Mouse (Mus musculus): ENCODE measurements around the gene Tnfrsf25. TPM values are rescaled to one million over a fixed set of nuclear protein-coding genes. Genes with fewer than 3 reads are reported as not detected.
A peak's percentile ranks its signal among the peaks of the same experiment; 100 is the strongest.

The Tnfrsf25 gene
- polyA plus RNA-seq (2012; fragmentation: generic; extraction: Trizol): 4.0 TPM

- Histone ChIP-seq H3ac (ENCODE audit: control insufficient read depth, insufficient read length) (no peak within 1 kb of the TSS), H3K4me3 (no peak within 1 kb of the TSS), H3K79me2 (ENCODE audit: control insufficient read depth, insufficient read depth) (no peaks in the 10 kb centered on the region), H3K36me3 (ENCODE audit: control insufficient read depth, insufficient read depth) (peaks cover 16% of the 10 kb centered on the region), H3K4me2 (ENCODE audit: low read depth) (no peak within 1 kb of the TSS), H3K27me3 (ENCODE audit: control insufficient read depth, insufficient read depth, insufficient read length) (no peaks in the 10 kb centered on the region)
- TF ChIP-seq TCF12 (IDR thresholded peaks at IDR 0.05; ENCODE audit: insufficient read depth, poor library complexity, severe bottlenecking): no peak
- peak; percentile 66 for TF ChIP-seq POLR2AphosphoS2 (IDR thresholded peaks at IDR 0.05; ENCODE audit: insufficient read length, low read depth)
Measured at GRCm38 (mm10) chr4:152115921-152116612, at the start of gene Tnfrsf25. Tnfrsf25 (plus strand) TSS chr4:152115934.

GRCm38 (mm10) chr4:152067280-152067679 is 48.5 kb upstream of the Tnfrsf25 start:
- no peak overlapping the region for H3K4me3 ChIP-seq
- no peaks in the 10 kb centered on the region for H3K36me3 ChIP-seq (ENCODE audit: control insufficient read depth, insufficient read depth)
- TF ChIP-seq SRF (IDR thresholded peaks at IDR 0.05; ENCODE audit: control insufficient read depth, insufficient read length, low read depth) (peak; percentile 17), CEBPB (IDR thresholded peaks at IDR 0.05; ENCODE audit: insufficient read depth, poor library complexity, severe bottlenecking) (no peak), E2F4 (IDR thresholded peaks at IDR 0.05; ENCODE audit: insufficient read depth) (no peak), POLR2AphosphoS2 (IDR thresholded peaks at IDR 0.05; ENCODE audit: insufficient read length, low read depth) (peak; percentile 54)
- H3K27me3 ChIP-seq (ENCODE audit: control insufficient read depth, insufficient read depth, insufficient read length): no peaks in the 10 kb centered on the region
- no peak overlapping the region for H3ac ChIP-seq (ENCODE audit: control insufficient read depth, insufficient read length)
- peak overlapping the region; percentile 30 for H3K4me2 ChIP-seq (ENCODE audit: low read depth)
- H3K79me2 ChIP-seq (ENCODE audit: control insufficient read depth, insufficient read depth): no peaks in the 10 kb centered on the region

- no peak overlapping the region for H3ac ChIP-seq (ENCODE audit: control insufficient read depth, insufficient read length)
- H3K79me2 ChIP-seq (ENCODE audit: control insufficient read depth, insufficient read depth): no peaks in the 10 kb centered on the region
- H3K4me2 ChIP-seq (ENCODE audit: low read depth): peak overlapping the region; percentile 30
- TF ChIP-seq MAX (IDR thresholded peaks at IDR 0.05; ENCODE audit: low read depth) (no peak), TCF12 (IDR thresholded peaks at IDR 0.05; ENCODE audit: insufficient read depth, poor library complexity, severe bottlenecking) (peak; percentile 53), USF1 (IDR thresholded peaks at IDR 0.05; ENCODE audit: low read depth) (no peak), MYOG (IDR thresholded peaks at IDR 0.05; ENCODE audit: control insufficient read depth in 1 of 3, insufficient read depth in 1 of 3, insufficient read length in 2 of 3, low read depth in 2 of 3) (peak; percentile 8 to 95 (median 85)), MYOD1 (IDR thresholded peaks at IDR 0.05; ENCODE audit: control insufficient read depth in 1 of 3, insufficient read length in 2 of 3, low read depth in 2 of 3) (peak in 2 of 3 experiments; percentile 90 to 93), POLR2A (IDR thresholded peaks at IDR 0.05; ENCODE audit: insufficient read length, low read depth) (no peak), TCF3 (IDR thresholded peaks at IDR 0.05; ENCODE audit: insufficient read length, low read depth) (peak; percentile 76), POLR2AphosphoS2 (IDR thresholded peaks at IDR 0.05; ENCODE audit: insufficient read length, low read depth) (peak; percentile 2), REST (IDR thresholded peaks at IDR 0.05; ENCODE audit: insufficient read depth, insufficient read length) (no peak), SRF (IDR thresholded peaks at IDR 0.05; ENCODE audit: control insufficient read depth, insufficient read length, low read depth) (no peak), CEBPB (IDR thresholded peaks at IDR 0.05; ENCODE audit: insufficient read depth, poor library complexity, severe bottlenecking) (0 out of 2 replicates have a peak, but pooled peaks have one; percentile 48)
- no peak overlapping the region for H3K4me3 ChIP-seq
- H3K27me3 ChIP-seq (ENCODE audit: control insufficient read depth, insufficient read depth, insufficient read length): no peaks in the 10 kb centered on the region
- H3K36me3 ChIP-seq (ENCODE audit: control insufficient read depth, insufficient read depth): no peaks in the 10 kb centered on the region
Measured at GRCm38 (mm10) chr4:152068166-152068724, 47.5 kb upstream of the Tnfrsf25 start.

- Histone ChIP-seq H3K4me3 (no peak overlapping the region), H3ac (ENCODE audit: control insufficient read depth, insufficient read length) (no peak overlapping the region), H3K27me3 (ENCODE audit: control insufficient read depth, insufficient read depth, insufficient read length) (no peaks in the 10 kb centered on the region), H3K4me2 (ENCODE audit: low read depth) (peak overlapping the region; percentile 30), H3K79me2 (ENCODE audit: control insufficient read depth, insufficient read depth) (no peaks in the 10 kb centered on the region), H3K36me3 (ENCODE audit: control insufficient read depth, insufficient read depth) (no peaks in the 10 kb centered on the region)
- peak in 2 of 3 experiments; percentile 93 to 95 for TF ChIP-seq MYOG (IDR thresholded peaks at IDR 0.05; ENCODE audit: control insufficient read depth in 1 of 3, insufficient read depth in 1 of 3, insufficient read length in 2 of 3, low read depth in 2 of 3)
- peak; percentile 51 for TF ChIP-seq TCF3 (IDR thresholded peaks at IDR 0.05; ENCODE audit: insufficient read length, low read depth)
- no peak for TF ChIP-seq MAX (IDR thresholded peaks at IDR 0.05; ENCODE audit: low read depth)
- peak in 2 of 3 experiments; percentile 63 to 89 for TF ChIP-seq MYOD1 (IDR thresholded peaks at IDR 0.05; ENCODE audit: control insufficient read depth in 1 of 3, insufficient read length in 2 of 3, low read depth in 2 of 3)
Measured at GRCm38 (mm10) chr4:152069245-152069644, 46.5 kb upstream of the Tnfrsf25 start.

- no peak overlapping the region for H3ac ChIP-seq (ENCODE audit: control insufficient read depth, insufficient read length)
- no peaks in the 10 kb centered on the region for H3K27me3 ChIP-seq (ENCODE audit: control insufficient read depth, insufficient read depth, insufficient read length)
- no peaks in the 10 kb centered on the region for H3K36me3 ChIP-seq (ENCODE audit: control insufficient read depth, insufficient read depth)
- H3K4me3 ChIP-seq: no peak overlapping the region
- TF ChIP-seq REST (IDR thresholded peaks at IDR 0.05; ENCODE audit: insufficient read depth, insufficient read length): no peak
- TF ChIP-seq POLR2AphosphoS2 (IDR thresholded peaks at IDR 0.05; ENCODE audit: insufficient read length, low read depth): no peak
- TF ChIP-seq E2F4 (IDR thresholded peaks at IDR 0.05; ENCODE audit: insufficient read depth): no peak
- peak in 2 of 3 experiments; percentile 35 to 80 for TF ChIP-seq MYOD1 (IDR thresholded peaks at IDR 0.05; ENCODE audit: control insufficient read depth in 1 of 3, insufficient read length in 2 of 3, low read depth in 2 of 3)
- TF ChIP-seq MYOG (IDR thresholded peaks at IDR 0.05; ENCODE audit: control insufficient read depth in 1 of 3, insufficient read depth in 1 of 3, insufficient read length in 2 of 3, low read depth in 2 of 3): peak in 1 of 3 experiments; percentile 73
- no peak for TF ChIP-seq TCF12 (IDR thresholded peaks at IDR 0.05; ENCODE audit: insufficient read depth, poor library complexity, severe bottlenecking)
- no peak for TF ChIP-seq USF1 (IDR thresholded peaks at IDR 0.05; ENCODE audit: low read depth)
- peak overlapping the region; percentile 60 for H3K4me2 ChIP-seq (ENCODE audit: low read depth)
- H3K79me2 ChIP-seq (ENCODE audit: control insufficient read depth, insufficient read depth): no peaks in the 10 kb centered on the region
Measured at GRCm38 (mm10) chr4:152070494-152071396, 45.0 kb upstream of the Tnfrsf25 start.

Data from myocyte (in vitro differentiated cells).